ENCODE assay signal across 8 mouse cellular contexts in genomic region chr13:89334494-89334893, GRCm38 (mm10).
DNase-seq lines count a peak whose midpoint lies in the region; ATAC-seq and TF ChIP-seq lines count a peak whose summit lies in the region.
"Had no signal": no experiment of that assay in that cellular context is flagged by ENCODE, and none has a peak within 500 bp of the region (broad histone marks: within the 10 kb centered on the region; RNA-seq: fewer than 3 reads in every experiment).

No protein-coding gene starts in this region.

- 33% methylated on average over 1 of the region's 1 CpGs for WGBS in forebrain, embryonic 12.5 days
- 42% methylated on average over 1 of the region's 1 CpGs for WGBS in midbrain, embryonic 12.5 days

- H3K4me3 ChIP-seq in left cerebral cortex, adult 2 months = no peak overlapping the region
- no peak overlapping the region for H3K4me3 ChIP-seq in forebrain, embryonic 12.5 days (replicated peaks)
- no peak overlapping the region for H3K4me3 ChIP-seq in midbrain, embryonic 12.5 days
- H3K4me3 ChIP-seq: liver, embryonic 13.5 days had no signal

- no peak overlapping the region for H3K27ac ChIP-seq in left cerebral cortex, adult 2 months
- no peak overlapping the region for H3K27ac ChIP-seq in forebrain, embryonic 12.5 days
- H3K27ac ChIP-seq in midbrain, embryonic 12.5 days (replicated peaks) = no peak overlapping the region
- H3K27ac ChIP-seq: liver, embryonic 13.5 days had no signal

- H3K9ac ChIP-seq in forebrain, embryonic 12.5 days = no peak overlapping the region
- no peak overlapping the region for H3K9ac ChIP-seq in midbrain, embryonic 12.5 days (replicated peaks)
- H3K9ac ChIP-seq: liver, embryonic 13.5 days had no signal

- no peaks in the 10 kb centered on the region for H3K4me1 ChIP-seq in forebrain, embryonic 12.5 days
- no peaks in the 10 kb centered on the region; the same call in 1 of the 2 replicates for H3K4me1 ChIP-seq in midbrain, embryonic 12.5 days
- H3K4me1 ChIP-seq: liver, embryonic 13.5 days had no signal

- intact Hi-C loops in left cerebral cortex, adult 2 months (cut with DNase I) = no loop called here

- DNase-seq in left cerebral cortex, adult 2 months (ENCODE audit: extremely low spot score in 1 of 2, low spot score in 2 of 2) = no peak
- DNase-seq in left cerebral cortex, adult 8-10 months (ENCODE audit: low spot score in 2 of 2) = no peak
- peak; percentile 17 for DNase-seq in adipocyte (ENCODE audit: low spot score)
- no peak for DNase-seq in gastrocnemius, adult 8-10 months (ENCODE audit: low spot score in 2 of 2)
- DNase-seq in testis, postnatal 10 days (ENCODE audit: low spot score) = no peak
- DNase-seq: liver, embryonic 13.5 days had no signal

- H3K9me3 ChIP-seq in forebrain, embryonic 12.5 days = no peaks in the 10 kb centered on the region
- no peaks in the 10 kb centered on the region for H3K9me3 ChIP-seq in midbrain, embryonic 12.5 days
- H3K9me3 ChIP-seq: liver, embryonic 13.5 days had no signal

- no peaks in the 10 kb centered on the region for H3K27me3 ChIP-seq in forebrain, embryonic 12.5 days
- no peaks in the 10 kb centered on the region for H3K27me3 ChIP-seq in midbrain, embryonic 12.5 days
- H3K27me3 ChIP-seq: liver, embryonic 13.5 days had no signal

- peak; percentile 46 for TF ChIP-seq CTCF in left cerebral cortex, adult 2 months (IDR thresholded peaks at IDR 0.05)

- H3K4me2 ChIP-seq in forebrain, embryonic 12.5 days = no peak overlapping the region
- H3K4me2 ChIP-seq in midbrain, embryonic 12.5 days (replicated peaks) = no peak overlapping the region
- H3K4me2 ChIP-seq: liver, embryonic 13.5 days had no signal

- 0 out of 2 replicates have a peak, but pooled peaks have one; percentile 53 for ATAC-seq in forebrain, embryonic 12.5 days (ENCODE audit: low FRiP score)
- peak; percentile 75 for ATAC-seq in midbrain, embryonic 12.5 days (ENCODE audit: low FRiP score, low read depth)

- H3K36me3 ChIP-seq in forebrain, embryonic 12.5 days (replicated peaks) = no peaks in the 10 kb centered on the region
- H3K36me3 ChIP-seq in midbrain, embryonic 12.5 days = no peaks in the 10 kb centered on the region
- H3K36me3 ChIP-seq: liver, embryonic 13.5 days had no signal
